Mouse (Mus musculus) liver, embryonic 16.5 days (tissue): Measurements from ENCODE around the gene Paox. TPM values are rescaled to one million over a fixed set of nuclear protein-coding genes. Genes with fewer than 3 reads are reported as not detected.

ENCODE experiments used
- ATAC-seq: fragments of 200-750 bp; cut with Nextera tagmentation; 2 replicates; pipeline ENCODE4 v1.8.0; 2017; ENCODE audit warnings: low read depth, mild to moderate bottlenecking, moderate number of reproducible peaks, moderate library complexity
- H3K27ac ChIP-seq: fragments of 300-500 bp; sonication (generic); 2 replicates; pipeline ENCODE4 v1.5.1; 2014; ENCODE audit warnings: mild to moderate bottlenecking, low read length
- H3K27me3 ChIP-seq: fragments of 300-500 bp; sonication (generic); 2 replicates; pipeline ENCODE4 v1.6.1; 2014; ENCODE audit warnings: low read depth, low read length, mixed read lengths; ENCODE audit not compliant: control insufficient read depth, insufficient read depth
- H3K36me3 ChIP-seq: fragments of 300-500 bp; sonication (generic); 2 replicates; pipeline ENCODE4 v1.6.1; 2014; ENCODE audit warnings: mild to moderate bottlenecking; ENCODE audit not compliant: control insufficient read depth, insufficient read depth
- H3K4me1 ChIP-seq: fragments of 300-500 bp; sonication (generic); 2 replicates; pipeline ENCODE4 v1.6.1; 2014; ENCODE audit warnings: low read depth, low read length, mixed read lengths; ENCODE audit not compliant: control insufficient read depth
- H3K4me2 ChIP-seq: fragments of 300-500 bp; sonication (generic); 2 replicates; pipeline ENCODE4 v1.6.1; 2014; ENCODE audit warnings: low read depth, low read length, mixed read lengths
- H3K4me3 ChIP-seq: fragments of 300-500 bp; sonication (generic); 2 replicates; pipeline ENCODE4 v1.5.1; 2014; ENCODE audit warnings: low read depth, mild to moderate bottlenecking, low read length
- H3K9ac ChIP-seq: fragments of 300-500 bp; sonication (generic); 2 replicates; pipeline ENCODE4 v1.6.1; 2014; ENCODE audit warnings: low read depth, low read length
- H3K9me3 ChIP-seq: fragments of 300-500 bp; sonication (generic); replicated peaks from 2 replicates; pipeline ENCODE4 v1.6.1; 2016; ENCODE audit warnings: low read length; ENCODE audit not compliant: control insufficient read depth
- WGBS: fragments of 180-500 bp; shearing (Covaris S2); extraction: QIAGEN DNeasy Blood & Tissue Kit; methylation state at CpG from one replicate; pipeline ENCODE4 v1.1.7; 2014; ENCODE audit not compliant: insufficient replicate concordance; 5-methylcytosine and 5-hydroxymethylcytosine counted together
- polyA plus RNA-seq: library from polyadenylated mRNA; unstranded; fragments of >200 nt; fragmentation: Nextera tagmentation; extraction: Ambion mirVana; gene quantifications from 2 replicates; pipeline ENCODE4 v1.2.1, GENCODE M21; 2015

The Paox gene
- polyA plus RNA-seq, 1 experiment from 2014 or later = 14.3 TPM

DNA sequence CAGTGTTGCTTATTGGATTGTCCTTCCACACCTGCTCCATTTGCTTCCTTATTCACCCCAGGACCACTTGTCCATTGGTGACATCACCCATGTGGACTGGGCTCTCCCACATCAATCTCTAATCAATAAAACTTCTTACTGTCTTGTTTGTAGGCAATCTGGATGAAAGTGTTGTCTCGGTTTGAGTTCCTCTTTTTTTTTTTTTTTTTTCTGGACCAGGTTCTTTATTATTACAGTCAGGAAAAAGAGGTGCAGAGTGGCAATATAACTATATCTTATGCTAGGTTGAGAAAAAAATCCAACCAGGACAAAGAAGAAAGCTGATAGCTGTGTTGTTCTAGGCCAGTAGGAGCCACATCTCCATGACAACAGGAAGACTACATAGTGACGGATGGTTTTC is 65.1 kb downstream of the Paox start:
- Histone ChIP-seq H3K27me3 (no peaks in the 10 kb centered on the region), H3K9me3 (no peaks in the 10 kb centered on the region), H3K9ac (no peak overlapping the region), H3K36me3 (no peaks in the 10 kb centered on the region), H3K4me2 (no peak overlapping the region), H3K4me3 (no peak overlapping the region), H3K4me1 (no peaks in the 10 kb centered on the region), H3K27ac (no peak overlapping the region)
- no peak for ATAC-seq
- WGBS = 42% methylated on average over 2 of the region's 2 CpGs

DNA sequence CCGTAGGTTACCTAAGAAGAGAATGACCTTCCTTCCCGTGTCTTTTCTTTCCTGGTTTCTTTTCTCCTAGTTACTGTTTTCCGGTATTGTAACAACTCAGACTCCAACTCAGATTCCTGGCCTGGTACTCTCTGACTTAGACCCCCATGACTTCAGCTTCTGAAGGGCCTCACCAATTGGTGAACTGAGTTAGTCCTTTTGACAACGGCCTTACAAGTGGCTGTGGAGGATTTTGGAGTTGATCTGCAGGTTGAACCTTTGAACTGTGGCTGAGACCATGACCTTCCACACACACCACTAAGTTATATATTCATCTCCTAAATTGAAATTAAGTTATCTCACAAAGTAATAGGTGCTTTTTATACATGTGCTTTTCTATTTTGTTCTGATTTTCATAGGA is 68.6 kb downstream of the Paox start:
- Histone ChIP-seq H3K36me3 (no peaks in the 10 kb centered on the region), H3K4me1 (no peaks in the 10 kb centered on the region), H3K9ac (no peak overlapping the region), H3K27ac (no peak overlapping the region), H3K27me3 (no peaks in the 10 kb centered on the region), H3K4me3 (no peak overlapping the region), H3K9me3 (no peaks in the 10 kb centered on the region), H3K4me2 (no peak overlapping the region)
- WGBS = 61% methylated on average over 4 of the region's 4 CpGs
- ATAC-seq = no peak

Other genes starting within 250 kb of the Paox start
- not detected in 2 replicates for gene Kndc1, start 221.1 kb upstream of the Paox start, polyA plus RNA-seq
- gene Utf1, start 172.0 kb upstream of the Paox start, polyA plus RNA-seq = not detected in 2 replicates
- not detected in 2 replicates for gene 6430531B16Rik, start 137.0 kb upstream of the Paox start, polyA plus RNA-seq
- 1.6 and 1.8 TPM in 2 replicates for gene Adam8, start 123.2 kb upstream of the Paox start, polyA plus RNA-seq
- gene Zfp511, start 79.4 kb upstream of the Paox start, polyA plus RNA-seq = 15.5 and 16.5 TPM in 2 replicates
- 22.2 and 23.3 TPM in 2 replicates for gene Tubgcp2, start 79.1 kb upstream of the Paox start, polyA plus RNA-seq
- gene Msx3, start 66.7 kb upstream of the Paox start, polyA plus RNA-seq = not detected in 2 replicates
- not detected in 2 replicates for gene Caly, start 33.3 kb upstream of the Paox start, polyA plus RNA-seq
- gene Prap1, start 22.4 kb upstream of the Paox start, polyA plus RNA-seq = 9.5 TPM in 1 of 2 replicates, not detected in the other
- gene Fuom, start 13.4 kb upstream of the Paox start, polyA plus RNA-seq = 8.4 and 11.6 TPM in 2 replicates
- 122 and 131 TPM in 2 replicates for gene Echs1, start 677 bp downstream of the Paox start, polyA plus RNA-seq
- gene Mtg1, start 21.8 kb downstream of the Paox start, polyA plus RNA-seq = 13.0 and 13.1 TPM in 2 replicates
- gene Sprn, start 39.1 kb downstream of the Paox start, polyA plus RNA-seq = not detected in 2 replicates
- gene Olfr522, start 49.0 kb downstream of the Paox start, polyA plus RNA-seq = not detected in 2 replicates
- not detected in 2 replicates for gene Olfr523, start 57.4 kb downstream of the Paox start, polyA plus RNA-seq
- not detected in 2 replicates for gene Olfr524, start 90.2 kb downstream of the Paox start, polyA plus RNA-seq
- 0.05 and 0.06 TPM in 2 replicates for gene Cd163l1, start 102.5 kb downstream of the Paox start, polyA plus RNA-seq
- not detected in 2 replicates for gene 5830411N06Rik, start 131.5 kb downstream of the Paox start, polyA plus RNA-seq
- gene Olfr525, start 205.1 kb downstream of the Paox start, polyA plus RNA-seq = not detected in 2 replicates
- not detected in 2 replicates for gene Olfr527, start 218.2 kb downstream of the Paox start, polyA plus RNA-seq
- not detected in 2 replicates for gene Olfr60, start 245.9 kb downstream of the Paox start, polyA plus RNA-seq